Mouse (Mus musculus): Measurements from ENCODE around the gene Ephx4. TPM values are rescaled to one million over a fixed set of nuclear protein-coding genes. Genes with fewer than 3 reads are reported as not detected.

The Ephx4 gene
- total RNA-seq, 2 experiments from 2014 or later, result not detected

DNA sequence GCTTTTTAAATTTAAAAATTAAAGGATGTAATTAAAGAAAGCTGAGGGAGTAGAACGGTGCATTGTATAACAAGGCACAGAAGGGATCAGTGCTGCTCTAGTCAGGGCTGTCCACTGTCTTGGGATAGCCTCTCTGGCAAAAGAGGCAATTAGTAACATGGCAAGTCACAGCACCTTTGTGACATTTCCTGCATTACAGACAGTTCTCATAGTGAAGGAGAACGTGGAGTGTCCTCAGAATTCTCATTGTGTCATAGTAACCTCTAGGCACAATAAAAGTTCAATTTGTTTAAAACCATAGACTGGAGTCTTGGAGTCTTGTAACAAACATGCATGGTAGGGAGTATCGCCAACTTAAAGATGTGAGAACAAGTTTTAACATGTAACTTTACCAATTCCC lies 28.7 kb downstream of the Ephx4 start, which contains the start of gene Lpcat2b:
Gene Lpcat2b, plus strand, starts transcription at position 301 of the 400 bp plus-strand sequence.
- no peak for ATAC-seq (replicated peaks; ENCODE audit: poor library complexity)

DNA sequence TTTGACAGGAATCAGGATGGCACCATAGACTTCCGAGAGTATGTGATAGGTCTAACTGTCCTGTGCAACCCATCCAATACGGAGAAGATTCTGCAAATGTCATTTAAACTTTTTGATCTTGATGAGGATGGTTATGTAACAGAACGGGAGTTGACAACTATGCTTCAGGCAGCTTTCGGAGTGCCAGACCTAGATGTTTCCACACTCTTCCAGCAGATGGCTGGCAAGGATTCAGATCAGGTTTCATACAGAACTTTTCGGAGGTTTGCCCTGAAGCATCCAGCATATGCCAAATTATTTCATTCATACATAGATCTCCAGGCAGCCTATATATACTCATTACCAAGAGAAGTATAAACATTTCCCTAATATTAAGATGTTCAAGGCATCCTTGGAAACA lies 31.5 kb downstream of the Ephx4 start:
- no peak for ATAC-seq (replicated peaks; ENCODE audit: poor library complexity)

GRCm38 (mm10) chr5:107436185-107436584 lies 33.6 kb downstream of the Ephx4 start:
- ATAC-seq (replicated peaks; ENCODE audit: poor library complexity), result no peak

DNA sequence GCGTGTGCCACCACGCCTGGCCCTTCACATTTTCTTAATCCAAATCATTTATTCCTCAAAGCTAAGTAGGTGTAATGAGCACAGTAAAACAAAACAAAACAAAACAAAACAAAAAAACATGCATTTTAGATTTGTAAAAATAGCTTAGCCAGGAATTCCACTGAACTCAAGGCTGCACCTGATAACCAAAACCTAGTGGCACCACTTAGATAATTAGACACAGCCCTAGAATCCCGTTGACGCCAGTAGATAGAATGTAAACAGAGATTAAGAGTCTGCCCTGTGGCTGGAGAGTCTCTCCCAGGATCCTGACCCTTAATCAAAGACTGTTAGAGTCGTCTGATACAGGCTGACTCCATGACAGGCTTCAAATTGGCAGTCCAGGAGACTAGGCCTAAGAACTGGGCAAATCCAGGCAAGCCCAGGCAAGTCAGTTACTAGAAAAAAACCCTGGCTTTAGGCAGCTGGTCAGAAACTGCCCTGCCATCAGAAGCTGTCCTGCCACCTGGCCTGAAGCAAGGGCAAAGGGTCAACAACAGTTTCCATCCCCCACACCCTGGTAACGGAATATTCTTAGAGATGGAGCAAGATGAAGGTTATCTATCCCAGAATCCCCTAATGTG lies 34.2 kb downstream of the Ephx4 start:
- peak; percentile 38 for ATAC-seq (replicated peaks; ENCODE audit: poor library complexity)

- ATAC-seq (replicated peaks; ENCODE audit: poor library complexity), result peak; percentile 92
Observed at GRCm38 (mm10) chr5:107437464-107438281, 35.1 kb downstream of the Ephx4 start, which contains the start of gene Btbd8. Gene Btbd8, plus strand, starts transcription at chr5:107437997.

DNA sequence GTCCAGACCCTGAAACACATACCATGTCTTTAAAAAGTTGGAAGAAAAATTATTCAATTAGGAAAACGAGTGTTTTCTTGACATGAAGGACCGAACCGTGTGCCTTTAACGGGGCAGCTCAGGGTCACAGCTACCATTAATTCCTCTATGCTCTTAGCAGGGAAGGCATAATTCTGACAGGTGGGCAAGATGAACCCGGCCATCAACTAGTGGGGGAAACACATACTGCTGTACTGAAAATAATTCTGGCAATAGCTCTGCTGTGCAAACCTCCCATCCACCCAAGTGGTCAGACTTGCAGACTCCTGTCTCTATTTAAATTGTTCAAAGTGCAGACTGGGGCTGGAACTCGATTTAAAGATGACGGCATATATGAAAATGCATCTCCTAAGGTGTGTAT lies 35.8 kb downstream of the Ephx4 start:
- peak; percentile 22; the same call in 1 of the 2 replicates for ATAC-seq (replicated peaks; ENCODE audit: poor library complexity)

DNA sequence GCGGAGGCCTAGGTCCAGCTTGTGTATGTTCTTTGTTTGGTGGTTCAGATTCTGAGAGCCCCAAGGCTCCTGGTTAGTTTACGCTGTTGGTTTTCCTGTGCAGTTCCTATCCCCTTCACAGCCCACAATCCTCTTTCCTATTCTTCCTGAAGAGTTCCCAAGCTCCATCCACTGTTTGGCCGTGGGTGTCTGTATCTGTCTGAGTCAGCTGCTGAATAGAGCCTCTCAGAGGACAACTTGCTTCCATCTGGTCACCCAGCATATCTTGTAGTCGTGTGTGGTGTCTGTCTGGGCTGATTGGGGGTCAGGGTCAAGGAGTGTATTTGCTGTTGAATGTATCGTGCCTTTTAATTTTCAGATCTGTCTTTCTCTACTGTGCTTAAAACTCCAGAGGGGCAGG lies 39.3 kb downstream of the Ephx4 start:
- ATAC-seq (replicated peaks; ENCODE audit: poor library complexity), result no peak

- ATAC-seq (replicated peaks; ENCODE audit: poor library complexity), result no peak
Observed at GRCm38 (mm10) chr5:107444251-107444650, 41.7 kb downstream of the Ephx4 start.

DNA sequence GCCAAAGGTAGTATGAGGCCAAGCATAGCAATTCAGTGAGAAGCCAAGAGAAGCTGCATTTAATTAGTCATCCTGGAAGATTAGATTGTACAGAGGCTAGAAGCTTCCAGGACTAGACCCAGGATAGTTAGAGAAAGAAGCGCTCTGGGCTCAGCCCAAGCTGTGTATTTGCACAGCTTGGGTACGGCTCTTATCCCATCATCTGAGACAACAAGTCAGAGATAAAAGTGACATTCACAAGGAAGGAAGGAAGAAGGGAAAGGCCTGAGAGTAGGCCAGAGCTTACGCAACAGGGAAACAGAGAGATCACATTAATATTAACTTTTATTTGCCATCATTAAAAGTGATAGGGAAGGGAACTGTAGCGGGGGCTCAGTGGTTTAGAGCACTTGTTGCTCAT lies 45.4 kb downstream of the Ephx4 start:
- ATAC-seq (replicated peaks; ENCODE audit: poor library complexity), result no peak

- ATAC-seq (replicated peaks; ENCODE audit: poor library complexity), result no peak
Observed at GRCm38 (mm10) chr5:107448784-107449183, 46.2 kb downstream of the Ephx4 start.

GRCm38 (mm10) chr5:107449620-107450019 lies 47.1 kb downstream of the Ephx4 start:
- no peak for ATAC-seq (replicated peaks; ENCODE audit: poor library complexity)

GRCm38 (mm10) chr5:107450299-107450698 lies 47.8 kb downstream of the Ephx4 start:
- no peak for ATAC-seq (replicated peaks; ENCODE audit: poor library complexity)

DNA sequence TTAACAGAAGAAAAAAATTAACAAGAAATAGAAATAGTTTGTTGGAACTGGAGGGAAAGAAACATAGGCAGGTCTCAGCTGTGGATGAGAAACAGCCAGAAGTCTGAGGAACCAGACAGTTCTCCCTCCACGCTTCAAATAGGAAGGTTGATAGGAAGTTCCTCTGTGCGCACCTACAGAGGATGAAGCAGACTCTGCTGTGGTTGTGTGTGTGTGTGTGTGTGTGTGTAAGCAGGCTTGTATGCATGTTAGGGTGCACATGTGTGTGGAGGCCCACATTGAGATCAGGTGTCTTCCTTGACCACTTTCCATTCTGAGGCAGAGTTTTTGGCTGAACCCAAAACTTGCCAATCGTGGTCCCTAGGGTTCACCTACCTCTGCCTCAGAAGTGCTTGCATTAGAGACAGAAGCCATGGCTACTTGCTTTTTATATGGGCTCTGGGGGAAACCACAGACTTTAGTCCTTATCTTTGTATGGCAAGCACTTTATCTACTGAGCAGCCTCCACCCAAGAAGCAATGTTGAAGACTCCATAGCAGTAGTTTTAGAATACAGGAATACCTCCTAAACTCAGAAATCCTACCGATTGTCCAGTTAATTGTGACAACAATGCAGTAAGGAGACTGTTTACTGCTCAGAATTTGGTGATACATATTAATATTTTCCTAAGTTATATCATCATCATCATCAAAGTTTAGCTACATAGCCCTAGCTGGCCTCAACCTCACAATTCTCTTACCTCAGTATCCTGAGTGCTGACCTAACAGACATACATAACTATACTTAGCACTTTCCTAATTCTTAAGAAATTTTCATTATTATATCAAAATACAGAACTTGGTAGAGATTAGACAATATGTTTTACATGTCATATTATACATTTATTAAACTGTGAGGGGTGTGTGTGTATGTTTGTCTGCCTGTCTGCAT lies 59.9 kb downstream of the Ephx4 start:
- peak; percentile 71 for ATAC-seq (replicated peaks; ENCODE audit: poor library complexity)

GRCm38 (mm10) chr5:107466501-107466900 lies 64.0 kb downstream of the Ephx4 start:
- ATAC-seq (replicated peaks; ENCODE audit: poor library complexity), result no peak

DNA sequence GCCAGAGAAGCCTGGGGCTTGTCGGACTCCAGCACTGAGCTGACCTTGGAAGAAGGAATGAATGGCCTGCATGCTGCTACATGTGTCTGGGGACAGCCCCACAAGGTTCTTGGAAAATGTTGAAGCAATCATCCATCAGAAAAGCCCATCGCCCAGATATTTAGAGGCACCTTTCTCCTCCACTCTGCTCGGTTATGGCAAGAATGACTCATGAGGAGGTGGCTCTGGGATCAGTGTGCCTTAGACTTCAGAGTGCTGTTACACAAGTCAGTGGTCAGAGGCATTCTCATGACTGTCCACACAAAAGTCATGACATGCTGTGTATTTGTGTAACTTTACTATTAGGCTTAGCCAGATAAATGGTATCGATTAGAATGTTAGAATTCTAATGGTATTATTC lies 64.6 kb downstream of the Ephx4 start:
- ATAC-seq (replicated peaks; ENCODE audit: poor library complexity), result no peak

DNA sequence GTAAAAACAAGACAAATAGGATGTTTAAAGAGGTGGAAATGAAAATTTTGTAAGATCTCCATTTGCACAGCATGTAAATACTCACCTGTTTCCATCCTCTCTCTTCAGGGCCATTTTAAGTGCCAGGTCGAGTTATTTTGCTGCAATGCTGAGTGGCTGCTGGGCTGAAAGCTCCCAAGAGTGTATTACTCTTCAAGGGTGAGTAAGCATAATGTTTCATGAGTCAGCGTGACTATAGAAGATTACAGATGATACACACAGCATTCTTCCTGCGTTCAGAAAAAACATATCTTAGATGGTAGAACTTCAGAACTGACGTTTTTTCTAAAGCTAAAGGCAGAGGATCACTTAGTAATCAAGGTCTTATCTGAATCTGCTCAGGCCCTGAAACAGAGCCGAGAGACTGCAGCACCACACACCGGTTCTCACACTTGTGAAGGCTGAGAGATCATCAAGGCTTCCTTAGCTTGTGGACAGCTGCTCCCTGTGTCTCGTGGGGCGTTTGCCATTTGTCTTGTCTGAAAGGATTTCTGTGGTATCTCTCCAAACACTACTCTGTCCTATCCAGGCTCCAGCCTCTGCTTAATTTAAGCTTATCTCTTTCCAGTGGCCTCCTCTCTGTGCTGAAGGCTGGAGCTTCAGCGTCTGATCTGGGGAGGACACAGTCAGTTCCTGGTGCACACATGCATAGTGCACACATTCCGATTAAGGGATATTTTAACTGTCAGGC lies 68.2 kb downstream of the Ephx4 start:
- peak; percentile 66 for ATAC-seq (replicated peaks; ENCODE audit: poor library complexity)

Measured in megakaryocyte progenitor cell, adult 5-6 weeks (primary cell).